Mouse (Mus musculus) limb, embryonic 14.5 days (tissue): Measurements from ENCODE around the gene Fam240a. TPM values are rescaled to one million over a fixed set of nuclear protein-coding genes. Genes with fewer than 3 reads are reported as not detected.
A peak's percentile ranks its signal among the peaks of the same experiment; 100 is the strongest.

Experiments
- ATAC-seq: fragments of 200-750 bp; cut with Nextera tagmentation; 2 replicates; pipeline ENCODE4 v1.8.0; 2017; ENCODE audit warnings: low read depth, moderate number of reproducible peaks, moderate TSS enrichment; ENCODE audit not compliant: low FRiP score
- DNase-seq: peaks from one replicate; pipeline ENCODE4 v3.0.0-alpha.2; 2015; ENCODE audit warnings: low spot score
- H3K27ac ChIP-seq: fragments of 300-500 bp; sonication (generic); replicated peaks from 2 replicates; pipeline ENCODE4 v1.5.1; 2014; ENCODE audit warnings: low read depth, mild to moderate bottlenecking, low read length, moderate library complexity, mixed read lengths
- H3K27me3 ChIP-seq: fragments of 300-500 bp; sonication (generic); 2 replicates; pipeline ENCODE4 v1.6.1; 2014; ENCODE audit warnings: low read length, mixed read lengths; ENCODE audit not compliant: control insufficient read depth, insufficient read depth
- H3K36me3 ChIP-seq: fragments of 300-500 bp; sonication (generic); 2 replicates; pipeline ENCODE4 v1.6.1; 2014; ENCODE audit warnings: mild to moderate bottlenecking, low read length, moderate library complexity, mixed read lengths; ENCODE audit not compliant: control insufficient read depth, insufficient read depth
- H3K4me1 ChIP-seq: fragments of 300-500 bp; sonication (generic); 2 replicates; pipeline ENCODE4 v1.6.1; 2014; ENCODE audit warnings: antibody characterized with exemption, low read length, mixed read lengths; ENCODE audit not compliant: control insufficient read depth, insufficient read depth
- H3K4me2 ChIP-seq: fragments of 300-500 bp; sonication (generic); replicated peaks from 2 replicates; pipeline ENCODE4 v1.6.1; 2014; ENCODE audit warnings: low read depth, mild to moderate bottlenecking, low read length, moderate library complexity; ENCODE audit not compliant: severe bottlenecking
- H3K4me3 ChIP-seq: fragments of 300-500 bp; sonication (generic); replicated peaks from 2 replicates; pipeline ENCODE4 v1.5.1; 2014; ENCODE audit warnings: low read length
- H3K9ac ChIP-seq: fragments of 300-500 bp; sonication (generic); 2 replicates; pipeline ENCODE4 v1.6.1; 2014; ENCODE audit warnings: mild to moderate bottlenecking, low read depth, low read length, moderate library complexity; ENCODE audit not compliant: severe bottlenecking
- H3K9me3 ChIP-seq: fragments of 300-500 bp; sonication (generic); 2 replicates; pipeline ENCODE4 v1.6.1; 2016; ENCODE audit warnings: low read length; ENCODE audit not compliant: control insufficient read depth
- POLR2A ChIP-seq: fragments of 200-500 bp; IDR thresholded peaks from 2 replicates; pipeline ENCODE4 v1.8.0; 2012; ENCODE audit warnings: inconsistent platforms, mild to moderate bottlenecking, moderate library complexity, borderline replicate concordance; ENCODE audit not compliant: insufficient read depth, insufficient read length; ENCODE audit errors: extremely low read depth
- WGBS: fragments of 180-500 bp; shearing (Covaris S2); extraction: QIAGEN DNeasy Blood & Tissue Kit; methylation state at CpG from one replicate; pipeline ENCODE4 v1.1.7; 2014; 5-methylcytosine and 5-hydroxymethylcytosine counted together
- polyA plus RNA-seq, 2 experiments: library from polyadenylated mRNA; depleted of rRNA in 1 of 2; stranded (reverse) in 1 of 2; unstranded in 1 of 2; fragments of >200 nt; fragmentation: Nextera tagmentation in 1 of 2; extraction: Ambion mirVana in 1 of 2; gene quantifications; 2 replicates each; pipeline versions ENCODE4 v1.2.1 to v1.2.3; 2012 to 2014

Fam240a gene
- polyA plus RNA-seq, 2 experiments = not detected

DNA sequence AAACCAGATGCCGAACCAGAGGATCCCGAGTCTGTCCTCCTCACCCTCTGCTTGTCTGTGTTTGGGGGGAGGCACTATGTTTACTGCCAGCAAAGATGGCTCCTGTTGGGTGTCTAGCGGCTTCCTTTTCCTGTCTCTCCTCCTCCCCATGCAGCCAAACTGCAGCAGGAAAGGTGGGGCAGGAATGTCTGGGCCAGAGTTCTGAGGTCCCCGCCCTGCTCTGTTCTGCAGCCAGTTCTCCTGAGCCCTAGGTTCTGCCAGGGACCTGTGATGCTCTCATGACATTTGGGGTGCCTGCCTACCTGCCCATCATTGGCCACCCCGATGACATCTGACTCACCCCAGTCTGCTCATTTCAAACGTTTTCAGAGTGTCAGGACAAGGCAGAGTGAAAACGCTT is 34.7 kb downstream of the Fam240a start:
- no peaks in the 10 kb centered on the region for H3K36me3 ChIP-seq
- 61% methylated on average over 7 of the region's 7 CpGs for WGBS
- H3K9me3 ChIP-seq = no peaks in the 10 kb centered on the region
- no peak for ATAC-seq
- H3K27me3 ChIP-seq = peaks cover 11% of the 10 kb centered on the region; the same call in 1 of the 2 replicates
- H3K9ac ChIP-seq = no peak overlapping the region
- H3K4me2 ChIP-seq = no peak overlapping the region
- TF ChIP-seq POLR2A = no peak
- H3K27ac ChIP-seq = no peak overlapping the region
- H3K4me3 ChIP-seq = no peak overlapping the region
- no peak for DNase-seq
- peaks cover 12% of the 10 kb centered on the region; the same call in 1 of the 2 replicates for H3K4me1 ChIP-seq

DNA sequence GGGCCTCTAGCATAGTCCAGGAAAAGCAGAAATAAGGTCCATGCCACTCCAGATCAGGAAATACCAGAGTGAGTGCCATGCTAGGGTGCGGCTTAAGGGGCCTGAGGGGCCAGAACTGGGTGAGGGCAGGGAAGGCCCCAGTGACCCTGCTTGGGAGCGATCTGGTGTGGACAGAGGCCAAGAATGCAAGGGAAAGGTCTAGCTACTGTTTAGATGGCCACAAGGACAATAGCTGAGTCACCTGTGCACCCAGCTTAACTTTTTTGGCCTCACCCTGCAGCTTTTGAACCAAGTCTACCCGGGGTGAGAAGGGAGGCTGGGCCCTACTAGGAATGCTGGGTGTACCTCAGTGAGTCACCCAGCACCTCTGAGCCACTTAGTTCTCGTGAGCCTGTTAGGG is 35.9 kb downstream of the Fam240a start:
- TF ChIP-seq POLR2A = no peak
- Histone ChIP-seq H3K9me3 (no peaks in the 10 kb centered on the region), H3K4me1 (peaks cover 12% of the 10 kb centered on the region; the same call in 1 of the 2 replicates), H3K4me2 (peak overlapping the region; percentile 93), H3K9ac (peak overlapping the region; percentile 57; the same call in 1 of the 2 replicates), H3K36me3 (no peaks in the 10 kb centered on the region), H3K27me3 (peaks cover 11% of the 10 kb centered on the region; the same call in 1 of the 2 replicates), H3K27ac (no peak overlapping the region), H3K4me3 (peak overlapping the region; percentile 58)
- WGBS = 68% methylated on average over 4 of the region's 4 CpGs
- ATAC-seq (no peak), DNase-seq (no peak)

DNA sequence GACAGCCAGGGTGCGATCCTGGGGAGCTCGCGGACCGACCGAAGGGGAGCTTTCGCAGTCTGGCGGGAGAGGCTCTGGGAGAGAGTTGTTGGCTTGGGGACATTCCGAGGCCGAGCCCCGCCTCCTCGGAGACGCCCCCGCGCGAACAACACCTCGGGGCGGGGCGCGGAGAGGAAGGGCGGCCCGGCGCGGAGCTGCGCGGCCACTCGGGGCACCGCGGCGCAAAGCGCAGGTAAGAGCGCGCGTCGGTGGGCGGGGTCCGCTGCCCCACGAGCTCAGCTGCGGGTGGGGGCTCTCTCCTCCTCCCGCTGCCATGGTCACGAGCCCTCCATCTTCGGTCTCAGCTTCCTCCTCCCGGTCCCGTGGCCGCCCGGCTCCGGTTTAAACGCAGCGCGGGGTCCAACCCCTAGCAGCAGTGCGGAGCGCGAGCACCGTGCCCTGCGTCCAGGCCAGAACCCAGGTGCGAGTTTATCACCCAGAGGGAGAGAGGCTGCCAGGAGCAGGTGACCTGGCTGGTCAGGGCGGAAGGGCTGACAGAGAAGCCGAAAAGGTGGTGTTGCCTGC is 36.6 kb downstream of the Fam240a start, which contains the start of gene Tmie:
Tmie (minus strand) TSS at position 116 of the 564 bp plus-strand sequence.
- peak; percentile 82 for ATAC-seq
- DNase-seq = peak; percentile 33
- Histone ChIP-seq H3K36me3 (no peaks in the 10 kb centered on the region), H3K4me1 (peaks cover 12% of the 10 kb centered on the region; the same call in 1 of the 2 replicates), H3K27ac (no peak within 1 kb of the TSS), H3K4me3 (peak within 1 kb of the TSS; percentile 58), H3K9me3 (no peaks in the 10 kb centered on the region), H3K27me3 (peaks cover 11% of the 10 kb centered on the region; the same call in 1 of the 2 replicates), H3K9ac (peak within 1 kb of the TSS; percentile 57), H3K4me2 (peak within 1 kb of the TSS; percentile 93)
- no peak for TF ChIP-seq POLR2A
- WGBS = under 1% methylated on average over 39 of the region's 57 CpGs

DNA sequence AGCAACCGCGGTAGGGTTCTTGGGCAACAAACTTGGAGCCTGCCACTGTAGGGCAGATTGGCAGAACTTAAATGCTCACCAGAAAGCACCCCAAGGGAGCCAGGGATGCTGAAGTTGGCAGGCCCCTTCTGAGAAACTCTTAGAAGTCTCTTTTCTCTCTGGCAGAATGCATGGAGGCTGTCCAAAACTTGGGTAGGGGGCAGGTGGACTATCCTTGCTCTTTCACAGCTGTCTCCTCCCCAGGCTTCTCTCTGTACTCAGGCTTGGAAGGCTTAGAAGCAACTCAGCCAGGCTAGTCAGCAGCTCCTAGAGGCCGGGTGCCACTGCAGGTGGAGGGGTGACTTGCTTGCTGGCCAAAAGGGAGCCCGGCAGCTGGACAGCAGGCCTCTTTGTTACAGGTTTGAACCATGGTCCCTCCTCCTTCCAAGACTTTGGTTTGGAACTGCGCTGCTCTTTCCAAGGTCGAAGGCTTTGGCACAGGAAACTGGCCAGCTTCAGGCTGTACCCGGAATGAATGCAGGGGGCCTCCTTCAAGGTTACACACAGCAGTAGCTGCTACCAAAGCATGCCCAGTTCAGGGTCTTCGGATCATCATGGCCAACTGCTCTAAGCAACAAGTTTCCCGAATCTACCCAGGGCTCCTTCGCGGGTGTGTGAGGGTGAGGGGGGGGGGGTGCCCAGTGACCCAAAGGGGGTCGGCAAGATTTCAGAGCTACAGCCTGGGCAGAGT is 37.3 kb downstream of the Fam240a start, which contains the start of gene Als2cl:
Als2cl (plus strand) TSS at position 680 of the 730 bp plus-strand sequence.
- no peak for TF ChIP-seq POLR2A
- H3K4me3 ChIP-seq = peak within 1 kb of the TSS; percentile 58
- DNase-seq (no peak), ATAC-seq (0 out of 2 replicates have a peak, but pooled peaks have one; percentile 3)
- no peaks in the 10 kb centered on the region for H3K9me3 ChIP-seq
- peaks cover 18% of the 10 kb centered on the region for H3K4me1 ChIP-seq
- peak within 1 kb of the TSS; percentile 93 for H3K4me2 ChIP-seq
- no peak within 1 kb of the TSS for H3K27ac ChIP-seq
- peak within 1 kb of the TSS; percentile 57 for H3K9ac ChIP-seq
- no peaks in the 10 kb centered on the region for H3K36me3 ChIP-seq
- peaks cover 12% of the 10 kb centered on the region; the same call in 1 of the 2 replicates for H3K27me3 ChIP-seq
- WGBS = 11% methylated on average over 12 of the region's 12 CpGs

DNA sequence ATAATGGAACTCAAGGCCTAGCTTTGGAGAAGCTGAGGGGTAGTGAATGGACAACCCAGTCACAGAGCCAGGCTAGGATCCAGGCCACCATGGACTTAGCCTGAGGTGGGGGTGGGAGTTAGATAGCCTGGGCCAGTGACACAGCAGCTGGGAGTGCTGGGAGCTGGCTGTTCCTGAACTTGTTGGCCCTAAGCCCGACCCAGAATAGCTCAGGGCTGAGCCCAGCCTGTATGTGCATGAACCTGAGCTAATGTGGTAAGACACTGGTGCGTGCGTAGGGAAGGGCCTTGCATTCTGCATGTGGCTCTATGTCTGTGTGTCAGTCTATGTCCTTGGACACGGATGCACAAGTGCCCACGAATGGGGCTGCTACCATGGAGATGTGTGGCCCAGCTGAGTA is 38.8 kb downstream of the Fam240a start:
- H3K4me1 ChIP-seq = peaks cover 26% of the 10 kb centered on the region
- 83% methylated on average over 5 of the region's 5 CpGs for WGBS
- ATAC-seq (no peak), DNase-seq (no peak)
- no peak overlapping the region for H3K4me3 ChIP-seq
- no peaks in the 10 kb centered on the region for H3K36me3 ChIP-seq
- peaks cover 27% of the 10 kb centered on the region for H3K27me3 ChIP-seq
- H3K4me2 ChIP-seq = no peak overlapping the region
- no peak overlapping the region for H3K9ac ChIP-seq
- TF ChIP-seq POLR2A = no peak
- no peaks in the 10 kb centered on the region for H3K9me3 ChIP-seq
- no peak overlapping the region for H3K27ac ChIP-seq
